Mouse (Mus musculus) MEL (cell line): Measurements from ENCODE around the gene Miga1. TPM values are rescaled to one million over a fixed set of nuclear protein-coding genes. Genes with fewer than 3 reads are reported as not detected.
A peak's percentile ranks its signal among the peaks of the same experiment; 100 is the strongest.

Source experiments
- DNase-seq: peaks from one replicate; pipeline ENCODE4 v3.0.0; 2011; ENCODE audit warnings: low read depth, low spot score
- H3K27ac ChIP-seq: 2 replicates; pipeline ENCODE4 v1.5.1; 2012; ENCODE audit warnings: low read depth, mild to moderate bottlenecking, control low read depth, low read length, moderate library complexity; ENCODE audit not compliant: control insufficient read depth
- H3K27me3 ChIP-seq, 2 experiments: fragments of 150-350 bp in 1 of 2; sonication (generic) in 1 of 2; 2 replicates each; pipeline ENCODE4 v1.6.1; 2012; ENCODE audit warnings: low read length in 2 of 2, mild to moderate bottlenecking in 2 of 2, improper control_type of control experiment in 1 of 2, moderate library complexity in 1 of 2; ENCODE audit not compliant: insufficient read depth in 2 of 2, control insufficient read depth in 1 of 2
- H3K36me3 ChIP-seq, 2 experiments: 2 replicates each; pipeline ENCODE4 v1.6.1; 2012 to 2014; ENCODE audit warnings: low read length in 2 of 2, improper control_type of control experiment in 1 of 2, inconsistent platforms in 1 of 2, mild to moderate bottlenecking in 1 of 2; ENCODE audit not compliant: insufficient read depth in 2 of 2, control insufficient read depth in 1 of 2
- H3K4me1 ChIP-seq, 2 experiments: fragments of 150-350 bp in 1 of 2; sonication (generic) in 1 of 2; 2 replicates each; pipeline ENCODE4 v1.6.1; 2012; ENCODE audit warnings: low read length in 2 of 2, improper control_type of control experiment in 1 of 2, mild to moderate bottlenecking in 1 of 2; ENCODE audit not compliant: insufficient read depth in 2 of 2, control insufficient read depth in 1 of 2
- H3K4me3 ChIP-seq, 2 experiments: fragments of 150-350 bp in 1 of 2; sonication (generic) in 1 of 2; 2 replicates each; pipeline ENCODE4 v1.5.1; 2012; ENCODE audit warnings: low read depth in 2 of 2, low read length in 2 of 2, mild to moderate bottlenecking in 2 of 2, moderate library complexity in 2 of 2, control low read depth in 1 of 2, improper control_type of control experiment in 1 of 2; ENCODE audit not compliant: control insufficient read depth in 1 of 2, insufficient read depth in 1 of 2
- H3K79me2 ChIP-seq: 2 replicates; pipeline ENCODE4 v1.6.1; 2012; ENCODE audit warnings: mild to moderate bottlenecking, low read length, moderate library complexity; ENCODE audit not compliant: control insufficient read depth, poor library complexity, insufficient read depth
- H3K9ac ChIP-seq: 2 replicates; pipeline ENCODE4 v1.6.1; 2012; ENCODE audit warnings: low read depth, mild to moderate bottlenecking, control low read depth, low read length, moderate library complexity; ENCODE audit not compliant: control insufficient read depth, poor library complexity, severe bottlenecking
- H3K9me3 ChIP-seq: fragments of 150-350 bp; sonication (generic); replicated peaks from 2 replicates; pipeline ENCODE4 v1.6.1; 2012; ENCODE audit warnings: mild to moderate bottlenecking, low read length, improper control_type of control experiment, moderate library complexity; ENCODE audit not compliant: insufficient read depth
- CHD2 ChIP-seq: IDR thresholded peaks from 2 replicates; pipeline ENCODE4 v1.6.1; 2011; ENCODE audit warnings: low read length, improper control_type of control experiment
- CTCF ChIP-seq, 3 experiments: IDR thresholded peaks in 2 of 3; conservative IDR thresholded peaks in 1 of 3; 2 replicates each; pipeline ENCODE4 v1.5.1; 2011 to 2012; ENCODE audit warnings: low read length in 3 of 3, low read depth in 2 of 3, mild to moderate bottlenecking in 2 of 3, improper control_type of control experiment in 1 of 3, inconsistent platforms in 1 of 3, mixed read lengths in 1 of 3, moderate library complexity in 1 of 3; ENCODE audit not compliant: control insufficient read depth in 1 of 3, insufficient read depth in 1 of 3, poor library complexity in 1 of 3, severe bottlenecking in 1 of 3
- E2F4 ChIP-seq: IDR thresholded peaks from 2 replicates; pipeline ENCODE4 v1.6.1; 2011; ENCODE audit warnings: low read depth, low read length, improper control_type of control experiment, borderline replicate concordance
- EP300 ChIP-seq, 2 experiments: IDR thresholded peaks; 2 replicates each; pipeline ENCODE4 v1.6.1; 2011; ENCODE audit warnings: improper control_type of control experiment in 2 of 2, low read length in 2 of 2, low read depth in 1 of 2, mild to moderate bottlenecking in 1 of 2
- ETS1 ChIP-seq: IDR thresholded peaks from 2 replicates; pipeline ENCODE4 v1.6.1; 2012; ENCODE audit warnings: low read depth, mild to moderate bottlenecking, inconsistent platforms, low read length, improper control_type of control experiment, moderate library complexity
- GABPA ChIP-seq: IDR thresholded peaks from 2 replicates; pipeline ENCODE4 v1.6.1; 2012; ENCODE audit warnings: low read depth, mild to moderate bottlenecking, inconsistent platforms, low read length, improper control_type of control experiment, moderate library complexity
- JUND ChIP-seq: IDR thresholded peaks from 2 replicates; pipeline ENCODE4 v1.6.1; 2011; ENCODE audit warnings: low read depth, mild to moderate bottlenecking, improper control_type of control experiment, low read length
- KAT2A ChIP-seq: conservative IDR thresholded peaks from 2 replicates; pipeline ENCODE4 v1.6.1; 2012; ENCODE audit warnings: low read depth, low read length, improper control_type of control experiment, inconsistent platforms
- MEF2A ChIP-seq: IDR thresholded peaks from 2 replicates; pipeline ENCODE4 v1.6.1; 2014; ENCODE audit warnings: low read depth, mild to moderate bottlenecking, inconsistent platforms, low read length, improper control_type of control experiment; ENCODE audit not compliant: poor library complexity, insufficient replicate concordance, severe bottlenecking; ENCODE audit errors: extremely low read depth
- MXI1 ChIP-seq: IDR thresholded peaks from 2 replicates; pipeline ENCODE4 v1.6.1; 2011; ENCODE audit warnings: mild to moderate bottlenecking, low read depth, low read length, improper control_type of control experiment
- NRF1 ChIP-seq: IDR thresholded peaks from 2 replicates; pipeline ENCODE4 v1.6.1; 2014; ENCODE audit warnings: low read depth, mild to moderate bottlenecking, inconsistent platforms, low read length, improper control_type of control experiment, moderate library complexity; ENCODE audit not compliant: poor library complexity, insufficient read depth, severe bottlenecking
- POLR2A ChIP-seq, 2 experiments: IDR thresholded peaks; 2 replicates each; pipeline ENCODE4 v1.6.1; 2011 to 2012; ENCODE audit warnings: low read length in 2 of 2, mild to moderate bottlenecking in 2 of 2, control low read depth in 1 of 2, improper control_type of control experiment in 1 of 2, low read depth in 1 of 2, moderate library complexity in 1 of 2; ENCODE audit not compliant: control insufficient read depth in 1 of 2, insufficient read depth in 1 of 2, poor library complexity in 1 of 2
- POLR2AphosphoS5 ChIP-seq: IDR thresholded peaks from 2 replicates; pipeline ENCODE4 v1.6.1; 2012; ENCODE audit warnings: low read depth, borderline replicate concordance, mild to moderate bottlenecking, inconsistent platforms, low read length, moderate library complexity, mixed read lengths
- RAD21 ChIP-seq: IDR thresholded peaks from 2 replicates; pipeline ENCODE4 v1.6.1; 2011; ENCODE audit warnings: mild to moderate bottlenecking, low read depth, low read length, improper control_type of control experiment
- SIN3A ChIP-seq: IDR thresholded peaks from 2 replicates; pipeline ENCODE4 v1.6.1; 2012; ENCODE audit warnings: low read length, improper control_type of control experiment, inconsistent platforms
- SMC3 ChIP-seq: IDR thresholded peaks from 2 replicates; pipeline ENCODE4 v1.6.1; 2011; ENCODE audit warnings: low read depth, low read length, improper control_type of control experiment
- TAL1 ChIP-seq: IDR thresholded peaks from 2 replicates; pipeline ENCODE4 v1.6.1; 2012; ENCODE audit warnings: mild to moderate bottlenecking, inconsistent platforms, low read length, moderate library complexity, mixed read lengths
- TCF12 ChIP-seq: IDR thresholded peaks from 2 replicates; pipeline ENCODE4 v1.6.1; 2014; ENCODE audit warnings: low read depth, mild to moderate bottlenecking, inconsistent platforms, low read length, improper control_type of control experiment, moderate library complexity
- UBTF ChIP-seq: IDR thresholded peaks from 2 replicates; pipeline ENCODE4 v1.6.1; 2012; ENCODE audit warnings: low read depth, mild to moderate bottlenecking, inconsistent platforms, low read length, improper control_type of control experiment, moderate library complexity, borderline replicate concordance; ENCODE audit not compliant: insufficient read depth
- ZC3H11A ChIP-seq: IDR thresholded peaks from 2 replicates; pipeline ENCODE4 v1.6.1; 2012; ENCODE audit warnings: low read depth, mild to moderate bottlenecking, inconsistent platforms, low read length, improper control_type of control experiment
- ZMIZ1 ChIP-seq: IDR thresholded peaks from 2 replicates; pipeline ENCODE4 v1.6.1; 2012; ENCODE audit warnings: low read depth, mild to moderate bottlenecking, inconsistent platforms, low read length, improper control_type of control experiment, moderate library complexity
- ZNF384 ChIP-seq: IDR thresholded peaks from 2 replicates; pipeline ENCODE4 v1.6.1; 2012; ENCODE audit warnings: low read depth, mild to moderate bottlenecking, inconsistent platforms, low read length, improper control_type of control experiment
- polyA plus RNA-seq, 2 experiments: library from polyadenylated mRNA; stranded (reverse) in 1 of 2; unstranded in 1 of 2; fragments of >175 nt in 1 of 2; fragments of >200 nt in 1 of 2; gene quantifications; 2 replicates each; pipeline versions ENCODE4 v1.2.1 to v1.2.4; 2012; ENCODE audit warnings: low replicate concordance in 2 of 2, low read depth in 1 of 2; ENCODE audit not compliant: insufficient read length in 2 of 2, insufficient read depth in 1 of 2, missing spikeins in 1 of 2
- total RNA-seq: library from RNA; depleted of rRNA; stranded (reverse); fragments of 300-350 nt; gene quantifications from 2 replicates; pipeline ENCODE4 v1.2.3, GENCODE M21; 2012

Gene Miga1
- total and polyA plus RNA-seq, 3 experiments, result 14.2 to 16.2 TPM; not detected in 1

GRCm38 (mm10) chr3:152300376-152301337, 39.5 kb downstream of the Miga1 start:
- H3K4me3 ChIP-seq, result no peak overlapping the region
- no peaks in the 10 kb centered on the region for H3K27me3 ChIP-seq
- H3K27ac ChIP-seq, result no peak overlapping the region
- H3K4me1 ChIP-seq, result no peaks in the 10 kb centered on the region
- H3K79me2 ChIP-seq, result no peaks in the 10 kb centered on the region
- no peaks in the 10 kb centered on the region for H3K9me3 ChIP-seq
- TF ChIP-seq CTCF (IDR thresholded peaks at IDR 0.05 in 2 of 3, conservative IDR thresholded peaks at IDR 0.05 in 1 of 3; ENCODE audit: control insufficient read depth in 1 of 3, insufficient read depth in 1 of 3, low read depth in 2 of 3, low read length in 3 of 3, poor library complexity in 1 of 3, severe bottlenecking in 1 of 3) (peak; percentile 27 to 56 (median 36)), RAD21 (peak; percentile 19), MXI1 (no peak), SMC3 (peak; percentile 52)
- H3K36me3 ChIP-seq, result peaks cover 0 to 1% of the 10 kb centered on the region in 2 experiments; a peak in 2 of 4 replicates
- H3K9ac ChIP-seq, result no peak overlapping the region
- DNase-seq, result peak; percentile 44

DNA sequence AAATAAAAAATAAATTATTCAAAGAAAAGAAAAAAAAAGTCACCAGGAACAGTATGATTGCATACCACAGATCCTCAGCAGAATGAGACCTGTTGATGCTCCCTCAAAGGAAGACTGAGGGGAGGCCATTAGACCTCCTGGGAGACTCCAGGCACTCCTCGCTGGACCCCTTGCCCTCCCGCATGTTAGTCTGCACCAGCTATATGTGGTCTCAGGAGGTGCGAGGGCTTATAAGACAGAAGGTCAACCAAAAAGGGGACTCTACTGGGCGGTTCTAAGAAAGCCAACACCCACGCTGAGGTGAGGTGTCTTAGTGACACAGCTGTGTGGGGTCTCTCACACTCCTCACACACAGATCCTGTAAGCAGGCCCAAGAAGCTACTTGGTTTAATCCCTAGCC, 44.3 kb downstream of the Miga1 start:
- no peaks in the 10 kb centered on the region for H3K9me3 ChIP-seq
- no peak overlapping the region for H3K27ac ChIP-seq
- H3K9ac ChIP-seq, result no peak overlapping the region
- no peaks in the 10 kb centered on the region for H3K27me3 ChIP-seq
- H3K4me1 ChIP-seq, result no peaks in the 10 kb centered on the region
- H3K4me3 ChIP-seq, result no peak overlapping the region
- H3K36me3 ChIP-seq, result peaks cover 0 to 1% of the 10 kb centered on the region in 2 experiments; a peak in 1 of 4 replicates
- no peaks in the 10 kb centered on the region for H3K79me2 ChIP-seq
- TF ChIP-seq MEF2A (no peak), POLR2AphosphoS5 (no peak), ZMIZ1 (no peak), TCF12 (no peak), ZC3H11A (no peak), CHD2 (no peak), TAL1 (no peak), E2F4 (no peak), GABPA (no peak), KAT2A (no peak), POLR2A (IDR thresholded peaks at IDR 0.05; ENCODE audit: control insufficient read depth in 1 of 2, insufficient read depth in 1 of 2, low read depth in 1 of 2, low read length in 2 of 2, poor library complexity in 1 of 2) (no peak), EP300 (IDR thresholded peaks at IDR 0.05; ENCODE audit: low read depth in 1 of 2, low read length in 2 of 2) (no peak), JUND (no peak), MXI1 (no peak), ZNF384 (no peak), SIN3A (no peak), UBTF (no peak), NRF1 (no peak), ETS1 (no peak)
- DNase-seq, result no peak
